Mouse (Mus musculus): ENCODE results near the gene Hnf1b. TPM values are rescaled to one million over a fixed set of nuclear protein-coding genes. Genes with fewer than 3 reads are reported as not detected.

Hnf1b gene
- total RNA-seq, 2 experiments from 2014 or later = not detected

DNA sequence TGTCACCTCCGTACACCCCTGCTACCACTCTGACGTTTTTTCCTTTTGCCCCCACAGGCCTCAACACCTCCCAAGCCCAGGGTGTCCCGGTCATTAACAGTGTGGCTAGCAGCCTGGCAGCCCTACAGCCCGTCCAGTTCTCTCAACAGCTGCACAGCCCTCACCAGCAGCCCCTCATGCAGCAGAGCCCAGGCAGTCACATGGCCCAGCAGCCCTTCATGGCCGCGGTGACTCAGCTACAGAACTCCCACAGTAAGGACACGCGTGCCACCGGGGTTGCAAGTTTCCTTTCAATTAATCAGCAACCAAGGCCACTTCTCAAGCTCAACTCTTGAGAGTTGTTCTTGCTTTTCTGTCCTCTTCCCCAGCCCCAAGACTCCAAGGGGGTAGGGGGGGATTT is 43.5 kb downstream of the Hnf1b start:
- ATAC-seq (replicated peaks; ENCODE audit: poor library complexity) = no peak

DNA sequence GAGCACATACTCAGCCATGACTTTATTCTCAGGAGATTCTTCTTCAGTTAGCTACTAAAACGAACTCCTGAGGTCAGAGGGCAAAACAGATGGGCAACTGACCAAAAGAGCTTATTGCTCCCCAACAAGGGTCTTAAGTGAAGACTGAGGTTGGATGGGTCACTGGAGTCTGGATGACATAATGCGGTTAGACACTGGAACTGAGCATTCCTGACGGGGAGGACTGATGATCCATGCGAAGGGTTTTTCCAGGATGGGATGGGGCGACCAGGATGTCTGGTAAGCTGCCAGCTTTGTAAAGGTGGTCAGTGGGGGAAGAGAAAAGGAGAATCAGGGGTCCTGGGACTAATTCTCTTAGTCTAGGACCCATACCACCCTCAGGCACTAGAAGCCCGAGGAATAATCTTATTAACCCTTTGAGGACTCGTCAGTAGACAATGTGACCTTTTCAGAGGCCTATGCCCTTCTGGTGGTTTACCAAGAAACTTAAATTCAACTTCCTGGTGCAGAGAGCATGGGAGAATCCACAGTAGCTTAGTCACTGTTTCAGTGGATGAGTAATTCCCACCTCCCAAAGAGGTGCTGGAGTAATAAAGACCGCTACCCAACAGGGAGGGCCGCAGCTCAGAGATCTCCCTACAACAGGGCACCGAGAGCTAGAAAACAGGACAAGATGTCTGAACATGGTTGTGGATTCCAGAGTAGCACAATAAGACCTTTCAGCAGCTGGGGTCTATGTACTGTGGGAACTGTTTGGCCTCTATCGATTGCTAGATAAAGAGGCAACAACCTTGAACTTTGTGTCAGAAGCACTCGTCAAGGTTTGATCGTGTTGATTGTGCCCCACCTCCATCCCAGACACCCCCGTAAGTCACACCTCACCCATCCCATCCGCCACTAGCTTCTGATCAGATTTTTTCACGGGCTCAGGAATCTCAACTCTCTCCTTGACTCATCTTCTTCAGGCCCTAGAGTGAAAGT is 46.9 kb downstream of the Hnf1b start:
- no peak for ATAC-seq (replicated peaks; ENCODE audit: poor library complexity)

DNA sequence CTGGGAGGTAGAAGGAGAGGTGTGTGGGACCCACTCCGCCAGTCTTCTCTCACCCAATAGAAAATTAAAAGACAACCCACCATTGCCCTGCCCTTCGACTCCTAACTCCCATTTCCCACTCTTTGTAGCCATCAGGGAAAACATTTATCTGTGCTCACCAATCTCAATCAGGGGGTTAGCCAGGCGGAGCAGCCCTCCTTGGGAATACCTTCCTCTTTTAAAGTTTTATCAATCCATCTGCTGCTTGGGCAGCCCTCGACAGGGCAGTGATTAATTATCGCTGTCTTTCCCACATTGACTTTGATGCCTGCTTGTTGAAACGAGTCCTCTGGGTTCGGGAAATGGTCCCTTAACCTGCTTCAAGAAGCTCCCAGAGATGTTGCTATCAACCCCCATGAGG is 47.7 kb downstream of the Hnf1b start:
- ATAC-seq (replicated peaks; ENCODE audit: poor library complexity) = no peak

DNA sequence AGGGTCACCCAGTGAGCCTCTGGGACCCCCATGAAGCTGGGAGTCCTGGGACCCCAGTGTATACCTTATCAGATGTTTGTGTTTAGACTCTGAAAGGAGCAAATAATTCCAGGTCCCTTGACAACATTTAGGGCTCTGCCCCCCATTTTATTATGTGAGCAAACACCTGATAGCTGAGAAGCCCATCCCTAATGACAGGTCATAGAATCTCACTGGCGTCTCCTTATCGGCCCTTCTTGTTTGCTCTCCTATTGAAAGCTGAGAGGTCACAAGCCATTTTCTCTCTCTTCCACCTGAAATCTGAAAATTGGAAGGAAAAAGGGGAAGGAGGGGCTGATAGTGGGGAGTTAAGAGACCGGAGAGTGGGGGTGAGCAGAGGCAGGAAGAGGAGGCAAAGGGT is 52.9 kb downstream of the Hnf1b start:
- no peak for ATAC-seq (replicated peaks; ENCODE audit: poor library complexity)

DNA sequence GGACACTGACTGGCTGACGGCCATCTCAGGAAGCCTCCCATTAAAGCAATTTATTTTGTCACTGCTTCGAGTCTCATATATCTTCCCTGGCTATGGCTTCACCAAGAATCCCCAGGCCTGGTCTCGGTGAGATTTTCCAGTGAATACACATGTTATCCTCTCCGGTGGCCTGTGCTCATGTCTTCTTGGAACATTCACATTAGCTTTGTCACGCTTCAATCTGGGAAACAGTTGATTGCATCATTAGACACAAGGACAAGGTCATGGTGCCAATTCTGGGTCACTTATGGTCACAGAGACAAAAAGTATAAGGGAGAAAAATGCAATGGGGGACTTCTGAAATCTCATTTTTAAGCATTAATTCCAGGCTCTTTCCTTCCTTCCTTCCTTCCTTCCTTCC is 55.9 kb downstream of the Hnf1b start:
- ATAC-seq (replicated peaks; ENCODE audit: poor library complexity) = no peak

DNA sequence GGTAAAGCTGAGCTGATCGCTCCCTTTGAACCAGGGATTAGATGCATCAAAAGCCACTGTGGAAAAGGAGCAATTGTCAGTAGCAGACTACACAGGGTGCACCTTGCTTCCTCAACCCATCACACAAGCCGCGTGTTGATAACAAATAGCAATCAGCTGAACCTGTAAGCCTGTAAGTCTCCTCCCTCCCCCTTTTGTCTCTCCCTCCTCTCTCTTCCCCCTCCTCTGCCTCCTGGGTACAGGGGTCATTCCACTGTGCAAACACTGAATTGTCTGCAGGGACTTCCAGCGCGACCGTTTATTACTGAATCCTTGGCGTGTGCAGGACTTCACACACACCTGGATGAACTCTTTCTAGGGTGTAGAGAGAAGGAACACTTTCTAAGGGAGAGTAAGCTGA is 58.5 kb downstream of the Hnf1b start:
- no peak for ATAC-seq (replicated peaks; ENCODE audit: poor library complexity)

DNA sequence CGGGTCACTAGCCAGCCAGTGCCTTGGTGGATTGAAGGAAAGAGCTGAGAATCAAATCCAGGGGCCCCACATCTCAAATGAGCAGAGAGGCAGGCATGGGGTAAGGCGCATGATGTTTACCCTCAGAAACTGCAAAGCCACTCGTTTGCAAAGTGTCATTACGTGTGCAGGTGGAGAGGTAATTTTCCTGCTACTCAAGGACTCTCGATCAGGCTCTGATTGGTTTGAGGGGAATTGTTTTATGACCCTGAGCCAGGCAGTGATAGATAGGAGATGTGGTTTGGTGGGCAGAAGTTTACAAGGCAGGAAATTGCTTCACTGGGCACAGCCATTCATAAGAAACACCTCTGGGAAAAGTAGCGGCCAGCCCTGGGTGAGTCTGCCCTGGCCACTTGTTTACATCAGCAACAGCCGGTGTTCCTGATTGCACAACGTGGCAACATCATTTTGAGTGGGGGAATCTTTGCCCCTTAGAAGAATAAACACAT is 64.0 kb downstream of the Hnf1b start:
- peak; percentile 63 for ATAC-seq (replicated peaks; ENCODE audit: poor library complexity)

DNA sequence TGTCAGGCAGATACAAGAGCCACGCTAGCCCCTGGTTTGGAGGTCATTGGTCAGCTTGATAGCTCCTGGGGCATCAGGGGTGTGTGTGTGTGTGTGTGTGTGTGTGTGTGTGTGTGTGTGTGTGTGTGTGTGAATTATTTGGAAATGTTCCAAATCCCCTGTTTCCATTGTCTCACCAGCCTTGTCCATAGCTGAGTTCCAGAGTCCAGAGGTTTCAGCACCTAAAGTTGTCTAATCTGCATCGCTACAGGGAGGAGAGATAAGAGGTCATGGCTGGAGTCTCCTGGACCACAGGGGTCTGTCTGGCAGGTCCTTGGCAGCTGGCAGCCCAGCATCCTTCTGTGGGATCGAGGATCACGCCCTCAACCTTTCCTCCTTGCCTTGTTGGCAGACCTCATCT is 64.6 kb downstream of the Hnf1b start:
- ATAC-seq (replicated peaks; ENCODE audit: poor library complexity) = no peak

DNA sequence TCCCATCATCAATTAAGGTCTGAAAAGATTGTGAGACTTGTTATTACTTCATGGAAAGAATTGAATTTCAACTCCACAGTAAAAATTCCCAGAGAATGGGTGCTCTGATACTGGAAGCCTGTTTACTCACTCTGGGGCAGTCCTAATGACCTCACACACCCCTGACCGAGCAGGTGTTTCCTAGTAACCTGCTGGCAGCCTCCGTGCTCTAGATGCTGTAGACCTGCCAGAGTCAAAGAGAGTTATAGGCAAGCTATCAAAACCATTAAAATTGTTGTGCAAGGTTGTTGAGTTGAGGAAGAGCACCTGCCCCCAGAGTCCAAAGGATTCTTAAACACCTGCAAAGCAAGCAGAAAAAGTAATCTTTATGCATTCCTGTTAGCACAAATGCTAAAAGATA is 72.7 kb downstream of the Hnf1b start:
- ATAC-seq (replicated peaks; ENCODE audit: poor library complexity) = no peak

DNA sequence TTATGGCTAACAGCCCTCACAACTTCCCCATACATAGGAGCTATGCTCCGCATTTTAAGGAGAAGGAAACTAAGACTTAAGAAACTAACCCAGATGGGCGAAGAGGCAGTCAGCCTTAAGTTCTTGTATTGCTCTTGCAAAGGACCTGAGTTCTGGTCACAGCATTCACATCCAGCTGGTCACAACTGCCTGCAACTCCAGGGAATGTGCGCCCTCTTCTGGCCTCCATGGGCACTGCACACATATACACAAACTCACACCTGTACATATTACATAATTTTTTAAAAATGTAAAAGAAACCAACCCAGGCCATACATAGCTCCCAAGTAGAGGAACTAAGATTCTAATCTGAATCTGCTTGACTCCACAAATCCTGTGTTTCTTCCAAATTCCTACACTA is 77.2 kb downstream of the Hnf1b start:
- peak; percentile 61 for ATAC-seq (replicated peaks; ENCODE audit: poor library complexity)

DNA sequence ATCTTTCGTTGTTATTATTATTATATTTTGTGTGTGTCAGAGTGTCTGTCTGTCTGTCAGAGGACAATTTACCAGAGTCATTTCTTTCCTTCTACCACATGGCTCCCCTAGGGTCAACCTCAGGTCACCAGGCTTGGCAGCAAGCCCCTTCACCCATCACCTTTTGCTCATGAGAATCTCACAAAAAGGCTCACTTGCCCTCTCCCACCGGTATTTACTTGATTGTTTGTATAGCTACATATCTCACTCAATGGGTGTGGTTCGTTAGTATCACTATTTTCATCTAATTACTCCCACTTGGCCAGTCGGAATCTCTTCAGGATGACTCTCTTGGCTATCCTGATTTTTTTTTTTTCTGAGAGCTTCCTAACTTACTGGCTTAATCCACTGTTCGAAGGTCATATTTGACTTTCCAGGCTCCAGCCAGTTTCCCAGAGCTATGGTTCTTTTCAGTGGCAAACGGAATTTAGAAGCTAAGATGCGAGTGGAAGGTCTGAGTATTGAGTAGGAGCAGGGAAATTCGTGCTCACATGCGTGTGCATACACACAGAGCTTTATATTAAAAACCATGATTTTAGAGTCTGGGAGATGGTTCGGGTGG is 82.7 kb downstream of the Hnf1b start:
- no peak for ATAC-seq (replicated peaks; ENCODE audit: poor library complexity)

DNA sequence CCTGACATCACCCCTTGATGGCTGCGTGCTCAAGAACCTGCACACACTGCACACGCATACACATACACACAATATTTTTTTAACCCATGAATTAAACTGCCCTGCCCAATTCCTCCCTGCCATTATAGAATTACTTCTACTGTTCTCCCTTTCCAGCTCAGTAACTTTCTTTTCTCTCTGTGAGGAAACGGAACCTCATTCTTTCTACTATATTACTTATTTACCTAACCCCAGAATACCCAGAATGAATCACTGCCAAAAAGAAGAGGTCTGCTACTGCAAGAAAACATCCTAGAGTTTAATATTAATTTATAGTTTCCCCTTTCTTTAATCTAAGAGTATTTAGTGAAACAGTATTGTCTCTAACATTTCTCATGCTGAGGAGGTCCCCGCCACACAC is 83.5 kb downstream of the Hnf1b start:
- no peak for ATAC-seq (replicated peaks; ENCODE audit: poor library complexity)

DNA sequence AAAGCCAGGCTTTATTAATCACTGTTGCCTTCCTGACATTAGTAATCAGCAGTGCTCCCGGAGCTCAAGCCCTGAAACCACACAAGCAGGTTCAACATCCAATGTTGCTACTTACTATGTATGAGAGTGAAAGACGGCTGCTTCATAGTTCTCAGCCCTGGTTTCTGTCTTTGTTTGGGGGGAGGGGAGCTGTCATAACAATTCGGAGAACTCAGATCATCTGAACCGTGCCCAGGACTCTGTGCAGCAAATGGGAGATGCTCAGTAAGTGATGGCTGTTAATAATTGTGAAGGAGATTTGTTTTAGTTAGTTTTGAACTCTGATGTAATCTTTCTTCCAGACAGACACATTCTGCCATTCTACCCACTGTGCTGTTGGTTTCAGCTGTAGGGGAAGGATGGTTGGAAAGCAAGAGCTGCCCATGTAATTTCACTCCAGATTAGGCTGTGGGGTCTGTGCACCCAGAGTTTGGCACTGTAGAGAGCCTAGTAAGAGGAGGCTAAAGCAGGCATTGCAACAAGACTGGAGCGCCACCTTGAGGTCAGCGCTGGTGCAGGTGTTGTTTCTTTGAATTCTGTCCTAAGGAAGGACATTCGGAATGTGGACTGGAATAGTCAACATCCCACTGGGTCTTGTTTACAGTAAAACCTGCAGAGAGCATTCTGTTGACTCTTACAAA is 86.3 kb downstream of the Hnf1b start:
- peak; percentile 84 for ATAC-seq (replicated peaks; ENCODE audit: poor library complexity)

DNA sequence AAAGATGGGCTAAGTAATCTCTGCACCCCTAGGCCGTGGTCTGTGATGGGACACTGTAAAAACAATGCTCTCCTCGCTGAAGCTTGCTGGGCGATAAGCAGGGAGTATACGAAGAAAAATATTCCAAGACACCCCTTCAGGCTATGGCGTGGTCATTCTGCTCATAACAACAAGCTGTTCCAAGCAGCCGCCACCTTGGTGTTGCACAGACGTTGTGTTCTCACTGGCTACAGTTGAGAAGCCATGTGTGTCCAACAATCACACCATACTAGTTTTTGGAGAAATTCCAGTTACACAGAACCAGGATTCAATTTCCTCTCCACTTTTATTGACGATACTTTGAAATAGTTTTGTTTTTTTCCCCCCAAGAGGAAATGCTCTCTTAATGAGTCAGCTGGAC is 88.7 kb downstream of the Hnf1b start:
- ATAC-seq (replicated peaks; ENCODE audit: poor library complexity) = no peak

DNA sequence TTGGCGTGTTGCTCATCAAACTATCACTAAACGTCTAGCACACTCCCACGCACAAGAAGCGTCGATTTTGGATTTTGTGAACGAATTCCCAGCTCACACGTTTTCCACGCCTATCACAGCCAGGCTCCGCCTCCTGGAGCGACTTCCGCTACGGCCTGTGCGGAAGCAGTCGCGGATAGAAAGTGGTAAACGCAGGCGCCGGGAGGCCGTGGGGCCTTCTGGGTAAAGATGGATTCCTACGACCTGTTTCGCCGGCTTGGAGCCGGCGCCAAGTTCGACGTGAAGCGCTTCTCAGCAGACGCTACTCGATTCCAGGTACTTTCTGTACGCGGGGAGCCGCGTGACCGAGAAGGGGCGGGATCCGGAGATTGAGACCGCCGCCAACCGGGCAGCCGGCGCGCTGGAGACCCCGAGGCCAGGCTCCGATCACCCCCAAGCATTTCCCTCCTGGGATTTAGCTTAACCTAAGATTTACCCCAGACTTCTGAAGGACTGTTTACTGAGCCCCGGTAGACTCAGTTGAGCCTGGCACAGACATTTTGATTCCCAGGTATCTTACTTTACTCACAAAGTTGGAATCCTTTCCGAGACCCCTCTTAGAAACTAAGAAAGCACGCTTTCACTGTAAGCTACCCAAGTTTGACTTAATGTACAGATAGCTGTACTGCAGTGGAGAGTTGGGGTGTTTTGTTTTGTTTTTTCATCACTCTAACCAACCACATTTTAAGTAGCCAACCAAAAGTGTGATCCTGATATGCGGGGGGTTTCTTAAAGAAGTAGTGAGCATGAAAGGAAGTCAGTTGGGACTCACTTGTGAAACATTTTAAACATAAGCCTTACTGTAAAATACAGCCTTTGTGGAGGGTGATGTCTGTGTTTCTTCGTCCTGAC is 92.3 kb downstream of the Hnf1b start, which contains the start of gene Ddx52:
Gene Ddx52, plus strand, starts transcription at position 113 of the 891 bp plus-strand sequence.
- ATAC-seq (replicated peaks; ENCODE audit: poor library complexity) = peak; percentile 100

Other genes with a start within 250 kb of the Hnf1b start
- gene Rpl9-ps1, start 204.4 kb upstream of the Hnf1b start, total RNA-seq (2015) = 0.44 and 1.2 TPM in 2 replicates
- gene Rpl9-ps1, start 204.4 kb upstream of the Hnf1b start, total RNA-seq (2017) = not detected in 2 replicates
- gene Ccl3, start 200.7 kb upstream of the Hnf1b start, total RNA-seq (2015) = 99.8 and 229 TPM in 2 replicates
- gene Ccl3, start 200.7 kb upstream of the Hnf1b start, total RNA-seq (2017) = 37.9 and 120 TPM in 2 replicates
- gene Ccl4, start 187.5 kb upstream of the Hnf1b start, total RNA-seq (2015) = 19.6 and 29.1 TPM in 2 replicates
- gene Ccl4, start 187.5 kb upstream of the Hnf1b start, total RNA-seq (2017) = 16.7 and 37.1 TPM in 2 replicates
- gene Wfdc17, start 146.1 kb upstream of the Hnf1b start, total RNA-seq (2015) = 3.0 and 6.0 TPM in 2 replicates
- 1.7 TPM in 1 of 2 replicates, not detected in the other for gene Wfdc17, start 146.1 kb upstream of the Hnf1b start, total RNA-seq (2017)
- gene Wfdc18, start 141.0 kb upstream of the Hnf1b start, total RNA-seq (2015) = not detected in 2 replicates
- gene Wfdc18, start 141.0 kb upstream of the Hnf1b start, total RNA-seq (2017) = not detected in 2 replicates
- 110 and 215 TPM in 2 replicates for gene Wfdc21, start 103.1 kb upstream of the Hnf1b start, total RNA-seq (2015)
- 88.5 and 189 TPM in 2 replicates for gene Wfdc21, start 103.1 kb upstream of the Hnf1b start, total RNA-seq (2017)
- 15.6 and 17.5 TPM in 2 replicates for gene Heatr6, start 96.4 kb upstream of the Hnf1b start, total RNA-seq (2015)
- 13.7 and 16.2 TPM in 2 replicates for gene Heatr6, start 96.4 kb upstream of the Hnf1b start, total RNA-seq (2017)
- gene Ddx52, start 92.0 kb downstream of the Hnf1b start, total RNA-seq (2015) = 34.2 TPM in 2 replicates
- 65.5 and 67.1 TPM in 2 replicates for gene Ddx52, start 92.0 kb downstream of the Hnf1b start, total RNA-seq (2017)
- gene Synrg, start 114.4 kb downstream of the Hnf1b start, total RNA-seq (2015) = 20.4 and 25.3 TPM in 2 replicates
- 13.2 and 14.6 TPM in 2 replicates for gene Synrg, start 114.4 kb downstream of the Hnf1b start, total RNA-seq (2017)
- not detected in 2 replicates for gene Dusp14, start 219.2 kb downstream of the Hnf1b start, total RNA-seq (2015)
- not detected in 2 replicates for gene Dusp14, start 219.2 kb downstream of the Hnf1b start, total RNA-seq (2017)

All from megakaryocyte progenitor cell, adult 5-6 weeks (primary cell).